Mouse (Mus musculus): ENCODE measurements around the gene Cd101.

Cd101 gene

GRCm38 (mm10) chr3:101041997-101042396, 12.6 kb upstream of the Cd101 start:
- DNase-seq (ENCODE audit: low read depth, low spot score) = no peak

- no peak for DNase-seq (ENCODE audit: low read depth, low spot score)
Measured at GRCm38 (mm10) chr3:101037984-101038545, 8.7 kb upstream of the Cd101 start.

DNA sequence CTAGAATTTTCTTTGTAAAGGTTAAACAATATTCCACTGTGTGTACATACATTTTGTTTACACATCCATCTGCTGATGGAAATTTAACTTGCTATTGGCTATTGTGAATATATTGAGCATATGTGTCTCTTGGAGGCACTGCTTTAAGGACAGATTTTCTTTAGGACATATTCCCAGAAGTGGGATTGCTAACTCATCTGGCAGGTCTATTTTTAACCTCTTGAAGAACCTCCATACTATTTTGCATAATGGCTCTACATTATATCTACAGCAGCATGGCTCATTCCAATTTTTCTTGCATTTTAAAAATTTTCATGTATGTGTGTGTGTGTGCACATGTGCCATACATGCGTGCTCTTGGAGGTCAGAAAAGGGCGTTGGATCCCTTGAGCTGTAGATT, 6.6 kb upstream of the Cd101 start:
- no peak for DNase-seq (ENCODE audit: low read depth, low spot score)

DNA sequence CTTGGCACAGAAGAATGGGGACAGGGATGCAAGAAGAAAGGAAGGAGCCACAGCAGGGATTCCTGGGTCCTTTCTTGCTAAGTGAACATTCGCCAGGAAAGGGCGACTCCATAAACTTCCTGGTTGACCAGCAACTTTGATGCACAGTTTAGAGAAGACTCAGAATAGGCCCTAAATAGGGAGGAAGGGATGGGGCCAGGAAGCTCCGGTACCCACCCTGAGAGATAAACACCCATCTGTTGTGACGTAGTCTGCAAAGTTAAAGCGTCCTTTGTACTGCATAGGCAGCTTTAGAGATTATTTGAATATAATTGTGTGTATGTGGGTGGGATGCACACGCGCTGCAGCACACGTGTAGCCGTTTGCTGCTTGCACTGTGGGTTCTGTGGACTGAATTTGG, 5.2 kb upstream of the Cd101 start:
- DNase-seq (ENCODE audit: low read depth, low spot score) = no peak

DNA sequence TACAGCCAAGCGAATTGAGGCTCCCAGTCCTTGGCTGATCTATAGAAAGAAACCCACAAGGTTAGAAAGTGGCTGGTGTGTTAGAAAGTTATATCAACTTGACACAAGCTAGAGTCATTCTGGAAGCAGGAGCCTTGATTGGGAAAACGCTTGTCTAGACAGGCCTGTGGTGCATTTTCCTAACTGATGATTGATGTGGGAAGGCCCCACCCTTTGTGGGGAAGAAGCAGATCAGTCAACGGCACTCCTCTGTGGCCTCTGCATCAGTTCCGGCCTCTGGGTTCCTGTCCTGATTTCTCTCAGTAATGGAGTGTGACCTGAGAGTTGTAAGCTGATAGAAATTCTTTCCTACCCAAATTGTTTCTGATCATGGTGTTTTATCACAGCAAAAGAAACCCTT, 4.3 kb upstream of the Cd101 start:
- peak; percentile 57 for DNase-seq (ENCODE audit: low read depth, low spot score)

- DNase-seq (ENCODE audit: low read depth, low spot score) = no peak
Measured at GRCm38 (mm10) chr3:101031456-101032142, 2.2 kb upstream of the Cd101 start.

GRCm38 (mm10) chr3:101030630-101031029, 1.3 kb upstream of the Cd101 start:
- no peak for DNase-seq (ENCODE audit: low read depth, low spot score)

GRCm38 (mm10) chr3:101026741-101027140, 2.6 kb downstream of the Cd101 start:
- DNase-seq (ENCODE audit: low read depth, low spot score) = no peak

DNA sequence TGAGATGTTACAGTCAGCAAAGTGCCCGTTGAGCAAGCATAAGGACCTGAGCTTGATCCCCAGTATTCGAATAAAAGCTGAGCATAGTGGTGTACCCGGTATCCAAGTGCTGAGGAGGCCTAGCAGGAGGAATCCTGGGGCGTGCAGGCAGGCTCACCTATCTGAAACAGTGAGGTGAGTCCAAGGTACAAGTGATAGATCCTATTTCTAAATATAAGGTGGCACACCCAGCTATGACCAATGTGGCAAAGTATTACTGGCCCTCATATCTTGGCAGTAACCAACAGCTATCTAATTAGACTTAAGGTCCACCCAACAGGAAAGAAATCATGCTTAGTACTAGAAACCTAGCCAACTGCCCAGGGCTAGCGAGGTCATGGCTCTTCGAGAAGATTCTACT, 6.4 kb downstream of the Cd101 start:
- no peak for DNase-seq (ENCODE audit: low read depth, low spot score)

GRCm38 (mm10) chr3:101021481-101022051, 7.8 kb downstream of the Cd101 start:
- peak; percentile 37 for DNase-seq (ENCODE audit: low read depth, low spot score)

DNA sequence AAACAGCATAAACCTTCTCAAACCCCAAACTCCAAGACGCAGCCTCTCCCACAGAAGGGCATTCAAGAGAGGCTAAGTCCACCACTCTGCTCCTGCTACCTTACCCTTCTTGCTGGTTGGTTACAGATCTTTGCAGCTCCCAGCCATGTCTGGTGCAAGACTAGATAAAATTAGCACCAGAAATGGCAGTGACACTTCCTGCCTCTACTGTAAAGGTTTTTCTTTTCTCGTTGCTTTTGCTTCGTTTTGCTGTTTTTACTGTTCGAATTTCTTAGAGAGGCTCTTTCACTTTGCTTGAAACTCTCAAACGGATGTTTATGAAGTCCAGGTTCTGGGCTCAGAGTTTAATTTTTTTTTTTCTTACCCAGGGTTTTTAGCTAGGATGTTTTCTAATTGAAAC, 8.3 kb downstream of the Cd101 start:
- DNase-seq (ENCODE audit: low read depth, low spot score) = peak; percentile 48

GRCm38 (mm10) chr3:101018494-101018893, 10.9 kb downstream of the Cd101 start:
- DNase-seq (ENCODE audit: low read depth, low spot score) = no peak

DNA sequence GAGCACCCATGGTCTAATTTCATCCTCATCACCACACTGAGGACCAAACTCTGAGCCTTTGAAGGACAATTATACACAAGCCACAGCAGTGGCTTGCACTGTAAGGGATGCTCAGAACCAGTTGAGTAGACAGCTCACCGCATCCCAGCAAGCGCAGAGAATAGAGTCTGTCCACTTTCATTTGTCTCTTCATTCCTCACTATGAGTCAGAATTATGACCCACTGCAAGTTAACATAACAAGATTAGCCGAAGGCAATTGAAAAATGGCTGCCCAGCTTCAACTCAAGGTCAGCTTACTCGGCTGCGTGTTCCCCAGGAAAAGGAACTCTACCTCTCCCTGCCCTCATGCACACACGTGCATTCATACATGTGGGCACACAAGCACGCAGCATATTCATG, 13.3 kb downstream of the Cd101 start:
- DNase-seq (ENCODE audit: low read depth, low spot score) = no peak

GRCm38 (mm10) chr3:101015254-101015653, 14.1 kb downstream of the Cd101 start:
- no peak for DNase-seq (ENCODE audit: low read depth, low spot score)

DNA sequence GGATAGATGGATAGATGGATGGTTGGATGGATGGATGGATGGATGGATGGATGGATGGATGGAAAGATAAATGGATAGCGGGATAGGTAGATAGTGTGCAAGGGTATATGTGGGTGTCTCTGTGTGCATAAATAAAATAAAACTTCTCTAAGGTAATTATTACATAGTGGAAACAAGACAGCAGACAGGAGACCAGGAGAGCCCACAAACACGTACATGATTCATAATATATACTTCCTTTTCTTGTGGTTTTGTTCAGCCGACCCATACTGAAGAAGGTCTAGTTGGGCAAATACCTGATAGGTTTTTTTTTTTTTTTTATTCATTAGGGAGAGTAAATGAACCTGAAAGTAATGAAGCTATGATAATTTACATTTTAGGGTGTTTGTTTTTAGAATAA, 15.8 kb downstream of the Cd101 start:
- peak; percentile 59 for DNase-seq (ENCODE audit: low read depth, low spot score)

DNA sequence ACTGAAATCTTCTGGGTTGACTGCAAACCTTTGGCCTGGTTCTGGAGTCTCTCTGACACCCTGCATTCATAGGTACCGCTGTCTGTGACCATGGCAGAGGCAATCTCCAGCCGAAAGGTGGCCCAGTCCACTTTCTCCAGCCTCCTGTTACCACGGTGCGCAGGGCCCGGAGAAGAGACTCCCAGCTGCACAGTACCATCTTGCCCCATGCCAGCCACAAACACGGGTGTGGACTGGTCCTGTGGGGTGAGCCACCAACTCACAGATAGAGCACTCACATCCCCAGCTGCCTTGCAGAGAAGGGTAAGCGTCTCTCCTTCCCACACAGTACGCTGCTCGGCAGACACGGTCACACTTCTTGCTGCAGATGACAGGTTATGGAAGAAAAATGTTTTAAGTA, 16.4 kb downstream of the Cd101 start:
- DNase-seq (ENCODE audit: low read depth, low spot score) = no peak

GRCm38 (mm10) chr3:101012597-101012996, 16.8 kb downstream of the Cd101 start:
- peak; percentile 66 for DNase-seq (ENCODE audit: low read depth, low spot score)

DNA sequence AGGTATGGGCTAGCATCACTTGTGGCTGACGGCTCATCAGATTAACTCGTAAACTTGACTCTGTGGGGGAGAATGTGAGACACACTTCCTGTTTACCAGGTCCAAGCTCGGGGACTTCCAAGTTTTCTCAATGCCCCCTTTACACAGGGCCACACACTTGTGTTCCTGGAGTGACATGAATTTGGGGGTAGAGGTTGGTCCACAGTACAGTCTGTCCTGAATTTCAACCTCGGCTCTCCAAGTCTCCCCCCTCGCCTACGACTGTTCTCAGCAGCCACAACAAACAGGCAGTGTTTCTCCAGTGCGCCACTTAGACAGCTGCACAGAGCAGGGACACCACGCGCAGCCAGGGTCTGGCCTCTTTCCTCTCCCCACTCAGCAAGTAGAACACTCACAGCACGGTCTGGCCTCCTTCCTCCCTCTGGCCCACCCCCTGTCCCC, 17.2 kb downstream of the Cd101 start:
- DNase-seq (ENCODE audit: low read depth, low spot score) = peak; percentile 78

- DNase-seq (ENCODE audit: low read depth, low spot score) = peak; percentile 33
Measured at GRCm38 (mm10) chr3:101011203-101011600, 18.2 kb downstream of the Cd101 start.

DNA sequence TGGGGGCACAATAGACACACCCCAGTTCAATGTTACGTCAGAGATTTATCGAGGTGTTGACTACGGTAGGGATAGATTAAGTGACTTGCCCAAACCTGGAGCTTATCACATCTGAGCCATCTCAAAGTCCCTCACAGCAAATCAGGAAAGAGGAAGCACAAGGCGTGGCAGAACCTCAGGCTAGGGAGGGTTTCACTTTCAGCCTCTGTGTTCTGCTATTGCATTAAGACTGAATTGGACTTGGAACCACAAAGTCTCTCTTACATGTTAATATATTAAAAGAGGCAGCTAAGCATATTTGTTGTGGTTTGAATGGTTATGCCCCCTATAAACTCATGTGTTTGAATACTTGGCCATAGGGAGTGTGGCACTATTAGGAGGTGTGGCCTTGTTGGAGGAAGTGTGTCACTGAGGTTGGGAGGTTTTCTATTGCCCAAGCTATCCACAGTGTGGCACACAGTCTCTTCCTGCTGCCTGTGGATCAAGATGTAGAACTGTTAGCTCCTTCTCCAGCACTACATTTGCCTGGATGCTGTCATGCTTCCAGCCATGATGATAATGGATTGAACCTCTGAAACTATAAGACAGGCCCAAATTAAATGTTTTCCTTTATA, 18.7 kb downstream of the Cd101 start:
- peak; percentile 82 for DNase-seq (ENCODE audit: low read depth, low spot score)

GRCm38 (mm10) chr3:101007112-101007782, 22.1 kb downstream of the Cd101 start:
- no peak for DNase-seq (ENCODE audit: low read depth, low spot score)

- no peak for DNase-seq (ENCODE audit: low read depth, low spot score)
Measured at GRCm38 (mm10) chr3:101005392-101005791, 24.0 kb downstream of the Cd101 start.

Data from CD4-positive helper T cell, adult 2 months (primary cell).